Mouse (Mus musculus) left cerebral cortex, adult 11 months (tissue): ENCODE data around the gene Hrg.
"Not testable (repeated sequence)": the region's sequence is repeated elsewhere in the genome, so short reads cannot be mapped to it uniquely, and the experiment has no call there.

Experiments used
- DNase-seq: peaks from one replicate; pipeline ENCODE4 v3.0.0; 2022; ENCODE audit warnings: low spot score

Gene Hrg

DNA sequence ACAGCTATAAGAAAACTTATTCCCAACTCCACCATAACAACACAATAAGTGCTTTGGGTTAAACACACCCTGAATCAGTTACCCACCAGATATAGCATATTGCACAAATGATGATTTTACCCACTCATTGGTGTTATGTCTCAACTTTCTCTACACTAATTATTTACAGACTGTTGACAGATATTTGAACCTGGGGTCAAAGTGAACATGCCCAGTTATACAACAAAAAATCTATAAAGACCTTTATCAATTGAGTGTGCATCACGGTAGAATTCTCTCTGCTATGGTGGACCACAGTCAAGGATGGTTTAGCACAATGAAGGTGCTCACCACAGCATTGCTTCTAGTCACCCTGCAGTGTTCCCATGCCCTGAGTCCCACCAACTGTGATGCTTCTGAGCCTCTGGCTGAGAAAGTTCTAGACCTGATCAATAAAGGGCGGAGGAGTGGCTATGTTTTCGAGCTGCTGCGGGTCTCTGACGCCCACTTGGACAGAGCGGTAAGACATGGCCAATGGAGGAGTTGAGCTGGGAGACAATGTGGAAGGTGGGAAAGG lies at the start of gene Hrg:
Gene Hrg (plus strand): TSS at position 233 of the 556 bp plus-strand sequence.
- DNase-seq: no peak

DNA sequence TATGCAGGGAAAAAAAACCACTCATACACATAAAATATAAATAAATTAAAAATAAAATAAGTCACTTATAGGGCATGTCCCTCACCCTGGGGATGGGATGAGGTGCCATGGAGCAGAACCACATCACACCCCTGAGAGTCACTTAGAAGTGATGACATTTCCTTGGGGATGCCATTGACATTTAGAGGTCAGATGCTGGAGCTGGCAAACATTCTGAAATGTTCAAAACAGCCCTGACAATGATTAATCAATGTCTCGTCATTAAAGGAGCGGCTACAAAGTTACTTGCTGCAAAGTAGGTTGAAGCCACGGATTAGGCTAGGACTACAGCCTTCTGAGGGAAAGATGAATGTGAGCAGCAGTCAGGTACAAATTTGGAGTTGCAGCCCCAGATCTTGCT lies 49.5 kb upstream of the Hrg start:
- no peak for DNase-seq

DNA sequence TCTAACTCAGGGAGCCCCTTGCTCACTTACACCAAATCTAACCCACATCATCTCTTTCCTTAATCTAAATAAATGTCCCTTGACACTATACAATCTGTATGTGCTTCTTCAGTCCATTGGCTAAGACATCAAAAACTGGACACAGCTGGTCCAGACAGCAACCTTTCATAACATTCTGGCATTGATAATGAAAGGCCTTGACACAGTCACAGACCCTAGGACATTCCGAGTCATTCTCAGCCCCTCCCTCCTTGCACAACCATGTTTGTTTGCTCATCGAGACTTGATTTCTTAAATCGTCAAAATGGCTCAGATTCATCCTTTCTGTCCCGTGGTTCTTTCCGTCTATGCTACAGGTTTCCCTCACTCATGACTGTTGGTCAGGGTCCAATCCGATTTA lies 41.6 kb upstream of the Hrg start:
- DNase-seq: no peak

DNA sequence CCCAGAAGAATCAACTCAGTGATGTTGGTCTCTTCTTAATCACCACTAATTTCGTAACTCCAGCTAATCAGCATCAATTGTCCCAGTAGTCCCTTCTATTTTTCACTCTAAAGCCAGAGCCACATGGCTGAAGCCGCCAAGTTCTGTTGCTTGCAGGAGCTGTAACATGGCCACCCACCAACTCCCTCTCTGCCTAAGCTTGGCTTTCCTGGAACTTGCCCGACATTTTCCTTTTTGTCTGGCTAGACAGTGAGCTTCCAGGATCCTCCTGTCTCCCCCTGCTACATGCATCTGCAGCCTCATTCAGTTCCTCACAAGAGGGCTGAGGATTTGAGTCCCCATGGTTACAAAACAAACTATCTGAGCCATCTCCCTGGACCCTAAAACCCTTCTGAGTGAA lies 38.9 kb upstream of the Hrg start:
- DNase-seq: no peak

DNA sequence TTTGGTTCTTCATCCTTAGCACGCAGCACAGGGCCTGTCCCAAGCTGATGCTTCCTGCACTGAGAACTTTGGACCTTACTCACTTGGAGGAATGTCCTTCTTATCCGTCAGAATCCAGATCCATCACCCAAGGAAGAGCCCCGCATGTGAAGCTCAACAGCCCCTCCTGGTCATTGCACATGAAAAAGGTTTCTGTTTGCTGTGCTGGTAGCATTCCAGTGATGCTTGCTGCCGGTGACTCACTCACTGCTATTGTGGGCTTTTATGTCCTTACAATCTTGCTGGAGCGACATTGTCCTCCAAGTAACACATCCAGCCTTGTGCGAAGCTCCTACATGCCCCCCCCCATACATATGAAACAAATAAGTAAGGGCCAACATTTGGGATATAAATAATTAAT lies 38.0 kb upstream of the Hrg start:
- DNase-seq: no peak

DNA sequence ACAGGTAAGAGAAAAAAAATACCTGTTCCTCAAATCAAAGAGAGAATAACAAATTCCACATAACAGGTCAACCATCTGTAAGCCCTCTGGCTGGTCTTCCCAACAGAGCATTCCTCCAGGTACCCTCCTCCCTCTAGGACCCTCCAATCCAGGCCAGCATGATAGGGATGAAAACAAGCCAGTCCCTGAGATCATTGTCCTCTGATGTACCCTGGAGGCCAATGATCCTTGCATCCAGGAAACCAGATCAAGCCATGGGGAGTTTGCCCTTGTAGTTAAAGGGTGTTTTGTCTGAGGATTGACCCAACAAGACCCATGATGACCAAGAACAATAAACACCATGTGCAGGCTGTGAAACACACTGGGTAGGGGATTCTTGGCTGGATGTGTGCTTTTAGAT lies 36.6 kb upstream of the Hrg start:
- no peak for DNase-seq

DNA sequence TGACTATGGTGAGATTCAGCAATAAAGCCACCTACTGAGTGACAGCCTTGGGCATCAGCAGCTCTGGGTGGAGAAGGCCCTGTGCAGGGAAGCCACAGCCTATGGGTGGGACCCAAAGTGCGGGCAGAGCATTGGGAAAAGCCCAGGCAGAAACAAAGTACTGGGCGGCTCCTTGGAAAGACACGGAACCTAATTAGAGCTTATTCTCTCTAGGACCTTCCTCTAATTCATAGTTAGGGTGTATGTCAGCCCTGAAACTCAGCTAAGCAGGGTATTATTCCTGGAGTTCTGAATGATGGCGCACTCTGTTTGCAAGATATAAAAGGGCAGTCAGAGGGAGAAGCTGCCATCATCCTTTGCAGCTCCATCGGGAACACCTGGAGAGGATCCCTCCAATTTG lies 32.8 kb upstream of the Hrg start, which contains the start of gene Fetub:
Gene Fetub (plus strand): TSS at position 301 of the 400 bp plus-strand sequence.
- DNase-seq: no peak

DNA sequence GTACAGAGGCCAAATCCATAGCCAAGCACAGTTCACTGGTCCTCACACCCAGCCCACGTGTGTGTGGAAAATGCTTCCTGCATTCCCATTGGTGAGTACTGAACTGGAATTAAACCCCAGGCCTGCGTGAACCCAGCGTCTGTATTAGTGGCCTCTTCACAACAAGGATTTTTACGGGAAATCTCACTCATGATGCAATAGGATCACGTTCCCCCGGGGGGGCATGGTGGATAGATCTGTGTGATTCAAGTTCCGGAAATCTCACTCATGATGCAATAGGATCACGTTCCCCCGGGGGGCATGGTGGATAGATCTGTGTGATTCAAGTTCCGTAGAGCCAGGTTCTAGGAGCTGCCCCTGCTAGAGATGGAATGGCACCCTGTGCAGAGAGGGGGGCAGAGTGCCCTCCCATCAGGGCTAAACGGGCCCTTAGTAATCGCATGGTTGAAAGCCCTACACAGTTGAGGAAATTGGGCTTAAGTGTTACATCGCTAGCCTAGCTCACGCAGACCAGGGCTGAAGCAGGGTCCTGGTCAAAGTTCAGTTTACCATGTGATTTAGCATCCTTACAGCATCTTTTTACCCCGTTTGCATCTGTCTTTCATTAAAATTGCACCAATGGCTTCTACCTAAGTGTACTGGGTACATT lies 32.1 kb upstream of the Hrg start:
- no peak for DNase-seq

DNA sequence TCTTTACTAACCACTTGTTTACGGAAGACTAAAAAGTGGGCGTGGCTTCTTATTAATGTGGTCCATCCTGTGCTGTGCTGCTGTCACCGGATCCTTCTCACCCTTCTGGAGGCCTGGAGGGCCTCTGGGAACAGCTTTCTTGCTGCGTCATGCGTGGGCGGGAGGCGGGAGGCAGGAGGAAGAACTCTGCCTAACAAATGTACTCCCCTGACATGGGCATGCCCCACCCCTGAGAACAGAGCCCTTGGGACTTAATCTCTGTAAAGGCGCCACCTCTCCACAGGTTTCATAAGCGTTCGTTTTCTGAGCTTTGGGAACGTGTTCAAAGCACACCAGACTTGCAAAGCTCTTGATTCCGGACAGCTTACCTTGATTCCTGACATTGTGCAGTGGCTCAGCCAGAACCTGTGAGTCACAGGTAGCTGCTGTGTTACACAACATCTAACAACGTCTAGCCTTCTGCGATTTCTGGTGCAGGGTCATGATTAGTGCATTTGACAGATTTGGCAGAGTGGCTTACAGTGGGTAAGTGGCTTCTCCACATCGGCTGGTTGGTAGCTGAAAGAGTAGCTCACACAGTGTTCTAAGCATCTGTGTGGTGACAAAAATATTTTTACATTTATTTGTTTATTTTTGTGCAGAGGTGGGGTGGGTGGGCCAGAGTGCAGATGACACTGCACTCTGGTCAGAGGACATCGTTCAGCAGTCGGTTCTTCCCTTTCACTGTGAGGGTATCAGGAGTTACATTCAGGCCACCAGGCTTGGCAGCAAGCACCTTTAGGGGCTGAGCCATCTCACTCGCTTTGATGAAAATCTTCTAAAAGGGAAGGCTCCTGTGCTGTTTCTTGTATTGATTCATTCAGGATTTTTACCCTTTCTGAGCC lies 30.7 kb upstream of the Hrg start:
- DNase-seq: no peak

DNA sequence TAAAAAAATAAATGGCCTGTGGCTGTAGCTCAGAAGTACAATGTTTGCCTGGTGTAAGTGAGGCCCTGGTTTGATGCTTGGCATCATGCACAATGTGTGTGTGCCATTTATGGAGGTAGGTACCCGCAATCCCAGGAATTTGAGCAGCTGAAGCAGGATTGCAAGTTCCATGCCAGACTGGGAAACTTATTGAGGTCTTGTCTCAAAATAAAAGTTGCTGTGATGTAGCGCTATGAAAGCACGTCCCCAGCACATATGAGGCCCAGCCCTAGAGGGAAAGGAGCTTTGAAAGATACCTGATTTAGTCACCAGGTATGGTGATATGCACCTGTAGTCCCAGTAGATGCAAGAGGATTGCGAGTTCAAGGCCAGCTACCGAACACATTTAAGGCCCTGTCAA lies 29.1 kb upstream of the Hrg start:
- no peak for DNase-seq

DNA sequence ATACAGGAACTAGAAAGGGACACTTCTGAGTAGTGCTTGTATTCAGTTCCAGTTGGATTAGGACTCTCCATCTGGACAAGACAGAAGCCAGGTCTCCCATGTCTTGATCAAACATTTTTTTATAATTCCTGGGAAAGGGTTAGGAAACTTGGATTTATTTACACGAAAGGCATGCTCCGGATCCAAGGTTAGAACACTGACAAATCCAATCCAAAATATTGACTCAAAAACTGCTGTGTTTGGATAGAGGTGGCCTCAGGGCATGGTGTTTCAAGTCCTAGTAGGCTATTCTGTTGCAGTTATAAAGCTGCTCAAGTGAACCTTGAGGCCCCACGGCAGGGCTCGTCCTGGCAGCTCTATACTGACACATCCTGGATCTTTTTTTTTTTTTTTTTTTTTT lies 28.4 kb upstream of the Hrg start:
- no peak for DNase-seq

DNA sequence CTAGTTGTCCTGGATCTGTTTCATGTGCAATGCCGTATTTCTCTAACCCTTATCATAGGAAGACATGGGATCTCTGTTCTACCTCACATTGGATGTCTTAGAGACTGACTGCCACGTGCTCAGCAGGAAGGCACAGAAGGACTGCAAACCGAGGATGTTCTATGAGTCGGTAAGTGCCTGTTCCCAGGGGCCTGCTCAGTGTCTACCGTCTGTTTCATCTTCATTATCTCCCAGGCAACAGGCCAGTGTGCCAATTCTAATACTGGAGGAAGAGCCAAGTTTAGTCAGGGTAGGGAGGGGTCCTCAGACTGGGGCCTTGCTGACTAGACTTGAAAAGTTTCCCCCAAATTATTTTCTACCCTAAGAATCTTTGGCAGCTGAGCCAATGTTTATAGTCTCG lies 21.3 kb upstream of the Hrg start:
- DNase-seq: no peak

DNA sequence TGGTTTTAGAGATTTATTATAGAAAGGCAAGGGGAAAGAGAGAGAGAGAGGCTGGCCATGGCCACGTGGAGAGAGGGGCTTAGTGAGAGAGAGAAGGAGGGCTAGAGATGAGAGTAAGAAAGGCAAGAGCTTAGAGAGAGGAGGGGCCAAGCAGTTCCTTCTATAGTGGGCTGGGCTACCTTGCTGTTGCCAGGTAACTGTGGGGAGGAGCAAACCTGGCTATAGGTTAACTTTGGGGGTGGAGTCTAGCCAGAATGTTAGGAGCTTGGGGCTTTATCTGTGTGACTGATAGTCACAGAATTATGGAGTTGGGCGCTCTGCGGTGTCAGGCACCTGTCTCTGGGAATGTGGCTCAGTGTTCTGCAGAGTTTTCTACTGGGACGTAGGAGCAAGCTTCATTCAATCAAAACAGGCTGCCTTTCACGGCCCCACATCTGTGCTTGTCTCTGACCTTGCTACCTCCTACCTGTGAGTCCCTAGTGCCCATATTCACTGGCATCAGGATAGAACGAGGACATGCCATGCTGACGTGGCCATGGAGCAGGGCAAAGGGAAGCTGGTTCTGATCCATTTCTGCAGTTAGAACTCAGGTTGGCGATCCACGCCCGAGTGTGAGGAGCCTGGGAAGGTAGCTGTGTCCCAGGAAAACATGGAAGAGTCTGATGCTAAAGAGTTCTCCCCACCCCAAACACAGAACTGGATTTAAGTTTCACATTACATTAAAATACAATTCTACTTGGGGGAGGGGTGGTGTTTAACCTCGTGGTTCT lies 19.3 kb upstream of the Hrg start:
- no peak for DNase-seq

DNA sequence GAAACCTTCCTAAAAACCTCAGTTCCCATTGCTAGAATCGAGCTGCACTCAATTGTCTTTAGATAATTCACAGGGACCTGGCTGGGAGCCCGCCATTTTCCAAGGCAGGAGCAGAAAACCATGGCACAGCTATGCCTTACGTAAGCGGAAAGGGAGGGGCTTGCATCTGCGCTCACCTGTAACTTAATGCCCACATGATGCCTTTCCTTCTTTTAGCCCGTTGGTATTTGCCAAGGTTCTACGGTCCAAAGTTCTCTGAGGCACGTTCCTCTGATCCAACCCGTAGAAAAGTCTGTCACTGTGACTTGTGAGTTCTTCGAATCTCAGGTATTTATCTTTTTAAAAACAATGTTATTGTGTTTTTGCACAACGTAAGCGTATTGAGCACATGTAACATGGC lies 13.2 kb upstream of the Hrg start:
- DNase-seq: no peak

DNA sequence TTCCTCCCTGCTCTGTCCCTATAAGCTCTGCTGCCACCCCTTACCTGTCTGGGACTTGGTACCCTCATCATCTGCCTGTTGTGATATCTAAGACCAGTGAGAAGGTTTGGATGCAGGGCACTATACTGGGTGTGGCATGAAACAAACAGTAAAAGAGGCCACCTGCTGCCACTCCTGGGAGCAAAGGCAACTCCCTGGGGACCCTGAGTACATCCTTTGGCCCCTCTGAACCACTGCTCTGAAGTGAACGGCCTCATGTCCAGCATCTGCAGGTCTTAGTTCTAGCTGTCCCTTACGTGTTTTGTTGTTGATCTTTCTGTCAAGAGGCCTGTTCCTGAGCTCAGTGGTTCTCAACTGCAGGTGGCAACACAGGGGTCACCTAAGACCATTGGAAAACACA lies 12.3 kb upstream of the Hrg start:
- no peak for DNase-seq

DNA sequence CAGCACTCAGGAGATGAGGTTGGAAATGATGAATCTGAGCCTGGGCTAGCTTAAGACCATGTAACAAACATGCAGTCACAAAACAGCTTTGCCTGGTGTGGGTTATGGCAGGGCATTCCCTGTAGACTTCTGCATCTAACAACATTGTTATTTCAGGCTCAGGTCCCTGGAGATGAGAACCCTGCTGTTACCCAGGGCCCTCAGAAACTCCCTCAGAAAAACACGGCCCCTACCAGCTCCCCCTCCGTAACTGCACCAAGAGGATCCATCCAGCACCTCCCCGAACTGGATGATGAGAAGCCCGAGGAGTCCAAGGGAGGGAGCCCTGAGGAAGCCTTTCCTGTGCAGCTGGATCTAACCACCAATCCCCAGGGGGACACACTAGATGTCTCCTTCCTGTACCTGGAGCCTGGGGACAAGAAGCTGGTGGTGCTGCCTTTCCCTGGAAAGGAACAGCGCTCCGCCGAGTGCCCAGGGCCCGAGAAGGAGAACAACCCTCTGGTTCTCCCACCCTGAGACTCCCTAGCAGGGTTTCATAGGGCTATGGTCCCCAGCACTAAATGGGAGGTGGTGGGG lies 11.7 kb upstream of the Hrg start:
- DNase-seq: no peak

DNA sequence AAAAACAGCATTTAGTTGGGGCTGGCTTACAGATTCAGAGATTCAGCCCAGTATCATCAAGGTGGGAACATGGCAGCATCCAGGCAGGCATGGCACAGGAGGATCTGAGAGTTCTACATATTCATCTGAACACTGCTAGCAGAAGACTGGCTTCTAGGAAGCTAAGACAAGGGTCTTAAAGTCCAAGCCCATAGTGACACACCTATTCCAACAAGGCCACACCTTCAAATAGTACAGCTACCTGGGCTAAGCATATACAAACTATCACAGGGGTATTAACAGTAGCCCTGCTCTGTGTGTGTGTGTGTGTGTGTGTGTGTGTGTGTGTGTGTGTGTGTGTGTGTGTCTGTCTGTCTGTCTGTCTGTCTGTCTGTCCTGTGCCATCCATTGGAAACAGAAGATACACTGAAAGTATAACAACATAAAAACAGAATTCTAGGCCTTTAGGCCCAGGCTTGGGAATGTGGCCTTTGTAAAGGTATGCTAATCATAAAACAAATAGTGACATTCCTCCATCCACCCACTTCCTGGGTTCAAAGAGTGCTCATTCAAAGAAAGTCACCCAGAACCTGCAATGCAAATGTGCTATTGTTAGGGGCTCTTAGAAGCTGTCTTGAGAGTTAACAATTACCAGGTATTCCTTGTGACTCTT lies 8.9 kb upstream of the Hrg start:
- DNase-seq: not testable (repeated sequence)

DNA sequence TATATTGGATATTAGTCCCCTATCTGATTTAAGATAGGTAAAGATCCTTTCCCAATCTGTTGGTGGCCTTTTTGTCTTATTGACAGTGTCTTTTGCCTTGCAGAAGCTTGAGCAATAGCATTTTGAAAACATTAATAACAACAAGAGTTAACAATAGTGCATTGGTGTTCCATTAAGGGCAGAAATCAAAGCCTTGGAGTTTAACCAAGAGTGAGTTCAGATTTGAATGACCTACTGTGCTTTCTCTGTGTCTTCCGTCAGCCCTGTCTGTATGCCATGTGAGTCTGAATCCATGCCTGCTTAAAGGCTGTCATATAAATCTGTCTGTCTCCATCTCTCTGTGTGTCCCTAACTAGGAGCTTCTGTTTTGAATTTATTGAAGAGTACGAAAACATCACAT lies 3.5 kb upstream of the Hrg start:
- DNase-seq: no peak

DNA sequence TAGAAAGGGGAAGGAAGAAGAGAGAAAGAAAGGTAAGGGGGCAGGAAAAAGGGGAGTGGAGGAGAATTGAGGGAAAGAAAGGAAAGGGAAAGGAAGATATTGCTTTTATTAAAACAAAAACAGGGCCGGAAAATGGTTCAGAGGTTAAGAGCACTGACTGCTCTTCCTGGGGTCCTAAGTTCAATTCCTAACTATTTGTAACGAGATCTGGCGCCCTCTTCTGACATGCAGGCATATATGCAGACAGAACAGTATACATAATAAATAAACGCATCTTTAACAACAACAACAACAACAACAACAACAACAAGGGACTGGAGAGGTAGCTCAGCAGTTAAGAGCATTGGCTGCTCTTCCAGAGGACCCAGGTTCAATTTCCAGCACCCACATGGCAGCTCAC lies 2.2 kb downstream of the Hrg start:
- no peak for DNase-seq

DNA sequence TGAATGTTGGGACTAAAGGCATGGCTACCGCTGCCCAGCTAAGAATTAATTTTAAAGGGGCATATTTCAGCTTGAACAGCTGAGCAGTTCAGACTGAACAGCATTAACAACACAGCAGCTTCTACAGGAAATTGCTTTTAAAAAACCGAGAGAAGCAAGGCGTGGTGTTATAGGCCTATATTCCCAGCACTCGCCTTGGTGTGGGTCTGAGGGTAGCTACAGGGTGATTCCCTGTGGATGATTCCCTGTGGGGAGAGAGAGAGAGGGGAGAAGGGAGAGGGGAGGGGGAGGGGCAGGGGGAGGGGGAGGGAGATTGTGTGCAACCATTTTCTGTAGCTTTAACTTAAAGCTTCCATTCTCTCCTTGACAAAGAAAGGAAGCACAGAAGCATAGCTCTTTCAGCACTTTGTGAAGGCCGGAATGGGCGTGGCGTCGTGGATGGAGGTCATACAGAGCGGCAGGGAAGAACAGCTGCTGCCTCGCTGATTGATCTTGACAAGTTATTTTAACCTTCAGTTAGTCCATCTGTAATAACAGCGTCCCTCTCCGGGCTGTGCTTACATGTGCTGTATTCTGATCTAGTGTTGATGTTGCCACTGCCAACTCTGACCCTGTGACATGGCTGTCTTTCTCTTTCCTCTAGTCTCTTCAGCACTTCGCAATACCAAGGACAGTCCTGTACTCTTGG lies 4.7 kb downstream of the Hrg start:
- no peak for DNase-seq

DNA sequence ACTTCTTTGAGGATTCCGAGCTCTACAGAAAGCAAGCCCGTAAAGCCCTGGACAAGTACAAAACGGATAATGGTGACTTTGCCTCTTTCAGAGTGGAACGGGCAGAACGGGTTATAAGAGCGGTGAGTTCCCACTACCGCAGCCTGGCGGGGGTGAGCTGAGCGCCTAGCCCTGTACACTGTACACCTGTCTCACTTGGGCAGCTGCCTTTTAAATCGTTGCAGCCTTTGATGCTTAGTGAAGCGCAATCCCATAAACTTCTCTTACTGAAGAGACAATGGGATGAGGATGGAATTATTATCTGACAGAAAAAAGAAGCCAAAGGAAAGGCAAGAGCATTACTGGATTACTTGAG lies 5.2 kb downstream of the Hrg start:
- DNase-seq: no peak
